Mouse (Mus musculus): ENCODE results near the gene Las1l. TPM values are rescaled to one million over a fixed set of nuclear protein-coding genes. Genes with fewer than 3 reads are reported as not detected.

The Las1l gene
- polyA plus RNA-seq (2014; fragmentation: Nextera tagmentation; extraction: Ambion mirVana) = 58.1 and 64.2 TPM in 2 replicates

DNA sequence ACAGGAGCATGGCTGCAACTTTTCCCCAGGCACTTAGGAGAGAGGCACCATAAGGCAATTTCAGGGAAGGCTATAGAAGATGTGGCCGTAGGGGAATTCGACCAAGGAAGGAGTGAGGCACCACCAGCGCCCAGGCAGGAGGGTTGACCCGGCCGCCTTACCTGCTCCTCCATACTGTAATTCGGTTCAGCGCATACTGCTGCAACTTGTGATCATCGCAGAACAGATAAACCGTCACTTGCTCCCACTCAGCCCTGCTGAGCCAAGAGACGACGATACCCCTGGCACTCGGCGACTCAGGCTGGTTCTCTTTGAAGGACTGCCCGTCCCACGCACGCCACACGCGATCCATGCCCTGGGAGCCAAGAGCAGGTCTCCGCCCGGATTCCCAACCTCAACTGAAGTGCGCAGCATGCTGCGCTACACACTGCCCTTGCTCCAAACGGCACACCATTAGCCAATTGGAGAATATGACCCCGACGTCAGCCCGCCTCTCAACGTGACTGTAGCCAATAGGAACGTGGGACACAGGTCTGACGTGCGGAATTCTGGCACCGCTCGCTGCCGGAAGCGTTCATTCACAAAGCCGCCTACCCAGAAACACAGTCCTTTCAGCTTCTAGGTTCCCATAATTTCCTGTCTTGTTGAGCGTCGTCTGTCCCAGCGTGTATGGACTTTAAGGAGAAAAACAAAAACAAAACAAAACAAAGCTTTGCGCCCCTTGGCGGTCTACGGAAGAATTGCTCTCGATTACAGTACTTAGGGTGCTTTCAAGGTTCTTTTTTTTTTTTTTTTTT is at the start of gene Las1l:
Gene Las1l (minus strand): TSS at position 466 of the 797 bp plus-strand sequence.
- Histone ChIP-seq H3K36me3 (ENCODE audit: control insufficient read depth, insufficient read depth, low read length) (no peaks in the 10 kb centered on the region), H3K9ac (ENCODE audit: low read depth, low read length) (peak within 1 kb of the TSS; percentile 65), H3K4me1 (replicated peaks; ENCODE audit: control insufficient read depth, insufficient read depth, low read length) (no peaks in the 10 kb centered on the region), H3K27me3 (replicated peaks; ENCODE audit: control insufficient read depth, insufficient read depth, low read length) (no peaks in the 10 kb centered on the region), H3K27ac (ENCODE audit: low read depth, low read length) (no peak within 1 kb of the TSS), H3K4me3 (ENCODE audit: low read depth, low read length) (peak within 1 kb of the TSS; percentile 67), H3K9me3 (ENCODE audit: control insufficient read depth, low read length) (no peaks in the 10 kb centered on the region), H3K4me2 (peak within 1 kb of the TSS; percentile 73)
- peak; percentile 100 for ATAC-seq (replicated peaks; ENCODE audit: low FRiP score)
- DNase-seq (ENCODE audit: low spot score) = peak; percentile 73
- 14% methylated on average over 41 of the region's 42 CpGs for WGBS

DNA sequence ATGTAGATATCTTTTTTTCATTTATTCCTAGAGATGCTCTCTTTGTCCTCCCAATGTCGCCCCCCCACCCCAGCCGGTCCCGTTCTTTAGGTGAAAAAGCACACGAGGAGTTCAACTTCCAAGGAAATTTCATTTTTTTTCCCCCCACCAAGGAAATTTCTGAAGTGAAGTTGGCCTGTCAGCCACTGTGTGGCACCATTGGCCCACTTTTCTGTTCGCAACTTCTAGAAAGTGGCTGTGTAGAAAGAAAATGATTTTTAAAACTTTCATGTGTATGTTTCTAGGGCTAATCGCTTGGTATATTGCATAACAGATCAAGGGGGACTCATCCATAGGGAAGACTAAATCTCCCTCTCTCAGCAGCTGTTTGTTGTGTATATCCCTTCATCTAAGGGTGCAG is 49.6 kb upstream of the Las1l start:
- H3K4me2 ChIP-seq = no peak overlapping the region
- H3K27me3 ChIP-seq (replicated peaks; ENCODE audit: control insufficient read depth, insufficient read depth, low read length) = no peaks in the 10 kb centered on the region
- H3K36me3 ChIP-seq (ENCODE audit: control insufficient read depth, insufficient read depth, low read length) = no peaks in the 10 kb centered on the region
- 73% methylated on average over 6 of the region's 6 CpGs for WGBS
- no peak overlapping the region for H3K9ac ChIP-seq (ENCODE audit: low read depth, low read length)
- no peak overlapping the region for H3K4me3 ChIP-seq (ENCODE audit: low read depth, low read length)
- no peaks in the 10 kb centered on the region for H3K9me3 ChIP-seq (ENCODE audit: control insufficient read depth, low read length)
- no peak overlapping the region for H3K27ac ChIP-seq (ENCODE audit: low read depth, low read length)
- no peaks in the 10 kb centered on the region for H3K4me1 ChIP-seq (replicated peaks; ENCODE audit: control insufficient read depth, insufficient read depth, low read length)
- no peak for DNase-seq (ENCODE audit: low spot score)
- no peak for ATAC-seq (replicated peaks; ENCODE audit: low FRiP score)

DNA sequence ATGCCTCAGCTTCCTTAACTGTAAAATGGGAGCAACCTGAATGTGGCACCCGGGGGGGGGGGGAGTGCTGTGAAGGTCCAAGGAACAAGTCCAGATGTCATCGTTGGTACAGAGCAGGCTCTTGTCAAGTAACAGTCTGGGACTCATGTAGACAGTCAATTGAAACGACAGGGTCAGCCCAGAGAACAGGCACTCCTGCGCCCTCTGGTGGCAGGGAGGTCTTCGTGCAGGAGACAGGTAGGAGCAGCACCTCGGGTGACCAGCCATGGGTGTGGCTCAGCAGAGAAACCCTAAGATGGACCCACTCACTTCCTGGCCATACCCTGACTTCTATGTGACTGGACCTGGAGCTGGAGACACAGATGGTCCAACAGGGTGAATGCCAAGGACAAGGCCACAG is 42.8 kb upstream of the Las1l start:
- Histone ChIP-seq H3K9me3 (ENCODE audit: control insufficient read depth, low read length) (no peaks in the 10 kb centered on the region), H3K4me2 (no peak overlapping the region), H3K4me3 (ENCODE audit: low read depth, low read length) (no peak overlapping the region), H3K9ac (ENCODE audit: low read depth, low read length) (no peak overlapping the region), H3K4me1 (replicated peaks; ENCODE audit: control insufficient read depth, insufficient read depth, low read length) (no peaks in the 10 kb centered on the region), H3K27me3 (replicated peaks; ENCODE audit: control insufficient read depth, insufficient read depth, low read length) (no peaks in the 10 kb centered on the region), H3K27ac (ENCODE audit: low read depth, low read length) (no peak overlapping the region), H3K36me3 (ENCODE audit: control insufficient read depth, insufficient read depth, low read length) (no peaks in the 10 kb centered on the region)
- 58% methylated on average over 6 of the region's 6 CpGs for WGBS
- ATAC-seq (replicated peaks; ENCODE audit: low FRiP score) (no peak), DNase-seq (ENCODE audit: low spot score) (no peak)

DNA sequence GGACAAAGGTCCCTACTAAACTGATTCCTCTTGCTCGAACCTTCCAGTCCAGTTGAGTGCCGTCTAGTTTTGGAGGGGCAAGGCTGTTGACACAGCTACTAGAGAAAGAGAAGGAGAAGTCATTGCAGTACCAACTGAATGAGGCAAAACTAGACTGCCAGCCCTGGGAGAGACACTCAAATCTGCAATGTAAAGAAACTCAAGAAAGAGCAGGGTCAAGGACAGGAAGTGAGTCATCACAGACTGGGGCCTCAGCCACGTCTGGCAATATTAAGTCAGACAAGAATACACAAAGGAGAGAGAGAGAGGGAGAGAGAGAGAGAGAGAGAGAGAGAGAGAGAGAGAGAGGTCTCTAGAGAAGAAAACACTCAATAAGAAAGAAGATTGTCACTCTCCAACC is 36.4 kb upstream of the Las1l start:
- no peaks in the 10 kb centered on the region for H3K9me3 ChIP-seq (ENCODE audit: control insufficient read depth, low read length)
- ATAC-seq (replicated peaks; ENCODE audit: low FRiP score) = no peak
- H3K36me3 ChIP-seq (ENCODE audit: control insufficient read depth, insufficient read depth, low read length) = no peaks in the 10 kb centered on the region
- no peak overlapping the region for H3K4me2 ChIP-seq
- H3K27ac ChIP-seq (ENCODE audit: low read depth, low read length) = no peak overlapping the region
- no peaks in the 10 kb centered on the region for H3K27me3 ChIP-seq (replicated peaks; ENCODE audit: control insufficient read depth, insufficient read depth, low read length)
- no peak overlapping the region for H3K4me3 ChIP-seq (ENCODE audit: low read depth, low read length)
- DNase-seq (ENCODE audit: low spot score) = no peak
- no peaks in the 10 kb centered on the region for H3K4me1 ChIP-seq (replicated peaks; ENCODE audit: control insufficient read depth, insufficient read depth, low read length)
- no peak overlapping the region for H3K9ac ChIP-seq (ENCODE audit: low read depth, low read length)
- WGBS = 49% methylated on average over 3 of the region's 3 CpGs

DNA sequence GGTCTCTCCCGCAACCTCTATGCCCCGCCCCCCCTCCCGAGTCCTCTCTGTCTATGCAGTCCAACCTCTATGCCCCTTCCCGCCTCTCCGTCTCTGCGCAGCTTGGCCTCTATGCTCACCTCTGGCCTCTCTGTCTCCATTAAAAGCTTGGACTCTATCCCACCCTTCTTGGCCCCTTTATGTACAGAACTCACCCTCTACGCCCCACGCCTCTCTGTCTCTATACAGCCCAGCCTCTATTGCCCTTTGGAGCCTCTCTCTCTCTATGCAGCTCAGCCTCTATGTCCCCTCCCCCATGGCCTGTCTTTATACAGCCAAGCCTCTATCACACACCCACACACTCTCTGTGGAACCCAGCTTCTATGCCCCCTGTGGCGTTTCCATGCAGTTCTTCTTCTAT is 13.2 kb upstream of the Las1l start:
- DNase-seq (ENCODE audit: low spot score) (no peak), ATAC-seq (replicated peaks; ENCODE audit: low FRiP score) (no peak)
- no peak overlapping the region for H3K27ac ChIP-seq (ENCODE audit: low read depth, low read length)
- H3K36me3 ChIP-seq (ENCODE audit: control insufficient read depth, insufficient read depth, low read length) = no peaks in the 10 kb centered on the region
- H3K27me3 ChIP-seq (replicated peaks; ENCODE audit: control insufficient read depth, insufficient read depth, low read length) = no peaks in the 10 kb centered on the region
- no peak overlapping the region for H3K4me2 ChIP-seq
- no peak overlapping the region for H3K4me3 ChIP-seq (ENCODE audit: low read depth, low read length)
- 86% methylated on average over 9 of the region's 9 CpGs for WGBS
- H3K9me3 ChIP-seq (ENCODE audit: control insufficient read depth, low read length) = no peaks in the 10 kb centered on the region
- no peaks in the 10 kb centered on the region for H3K4me1 ChIP-seq (replicated peaks; ENCODE audit: control insufficient read depth, insufficient read depth, low read length)
- no peak overlapping the region for H3K9ac ChIP-seq (ENCODE audit: low read depth, low read length)

DNA sequence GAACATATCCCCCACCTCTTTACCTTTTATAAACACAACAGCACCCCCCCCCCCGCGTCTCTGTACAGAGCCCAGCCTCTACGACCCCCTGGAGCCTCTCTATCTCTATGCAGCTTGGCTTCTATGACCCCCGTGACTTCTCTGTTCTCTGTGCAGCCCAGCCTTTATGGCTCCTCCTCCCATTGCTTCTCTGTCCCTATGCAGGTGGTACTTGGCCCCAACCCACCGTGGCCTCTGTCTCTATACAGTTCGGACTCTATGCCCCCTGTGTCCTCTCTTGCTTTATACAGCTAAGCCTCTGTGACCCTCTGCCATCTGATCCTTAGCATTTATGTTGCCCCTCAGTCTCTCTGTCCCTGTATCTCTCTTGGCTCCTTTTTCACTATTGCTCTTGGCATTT is 12.4 kb upstream of the Las1l start:
- H3K4me3 ChIP-seq (ENCODE audit: low read depth, low read length) = no peak overlapping the region
- ATAC-seq (replicated peaks; ENCODE audit: low FRiP score) = no peak

DNA sequence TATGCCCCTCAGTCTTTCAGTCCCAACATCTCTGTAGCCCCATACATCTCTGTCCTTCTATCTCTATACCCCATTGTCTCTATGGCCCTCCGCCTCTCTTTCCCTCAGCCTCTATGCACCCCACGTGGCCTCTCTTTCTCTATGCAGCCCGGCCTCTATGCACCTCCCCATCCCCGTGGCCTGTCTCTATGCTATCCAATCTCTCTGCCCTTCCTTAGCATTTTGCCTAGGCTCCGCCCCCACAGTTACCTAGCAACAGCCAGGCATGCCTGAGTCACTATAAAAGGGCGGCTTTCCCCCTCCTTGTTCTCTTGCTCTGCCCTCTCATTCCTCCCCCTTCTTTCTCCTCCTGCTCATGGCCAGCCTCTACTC is 11.8 kb upstream of the Las1l start:
- Histone ChIP-seq H3K36me3 (ENCODE audit: control insufficient read depth, insufficient read depth, low read length) (no peaks in the 10 kb centered on the region), H3K27me3 (replicated peaks; ENCODE audit: control insufficient read depth, insufficient read depth, low read length) (no peaks in the 10 kb centered on the region), H3K4me3 (ENCODE audit: low read depth, low read length) (peak overlapping the region; percentile 46), H3K4me2 (peak overlapping the region; percentile 78), H3K4me1 (replicated peaks; ENCODE audit: control insufficient read depth, insufficient read depth, low read length) (no peaks in the 10 kb centered on the region), H3K9ac (ENCODE audit: low read depth, low read length) (peak overlapping the region; percentile 66), H3K27ac (ENCODE audit: low read depth, low read length) (peak overlapping the region; percentile 76), H3K9me3 (ENCODE audit: control insufficient read depth, low read length) (no peaks in the 10 kb centered on the region)
- DNase-seq (ENCODE audit: low spot score) = peak; percentile 65
- ATAC-seq (replicated peaks; ENCODE audit: low FRiP score) = peak; percentile 90
- 17% methylated on average over 6 of the region's 6 CpGs for WGBS

More for the DNA sequence above, 12.4 kb upstream of the Las1l start:
- 43% methylated on average over 6 of the region's 6 CpGs for WGBS
- Histone ChIP-seq H3K9me3 (ENCODE audit: control insufficient read depth, low read length) (no peaks in the 10 kb centered on the region), H3K4me1 (replicated peaks; ENCODE audit: control insufficient read depth, insufficient read depth, low read length) (no peaks in the 10 kb centered on the region), H3K9ac (ENCODE audit: low read depth, low read length) (no peak overlapping the region), H3K27ac (ENCODE audit: low read depth, low read length) (no peak overlapping the region), H3K36me3 (ENCODE audit: control insufficient read depth, insufficient read depth, low read length) (no peaks in the 10 kb centered on the region), H3K4me2 (peak overlapping the region; percentile 47), H3K27me3 (replicated peaks; ENCODE audit: control insufficient read depth, insufficient read depth, low read length) (no peaks in the 10 kb centered on the region)
- no peak for DNase-seq (ENCODE audit: low spot score)

DNA sequence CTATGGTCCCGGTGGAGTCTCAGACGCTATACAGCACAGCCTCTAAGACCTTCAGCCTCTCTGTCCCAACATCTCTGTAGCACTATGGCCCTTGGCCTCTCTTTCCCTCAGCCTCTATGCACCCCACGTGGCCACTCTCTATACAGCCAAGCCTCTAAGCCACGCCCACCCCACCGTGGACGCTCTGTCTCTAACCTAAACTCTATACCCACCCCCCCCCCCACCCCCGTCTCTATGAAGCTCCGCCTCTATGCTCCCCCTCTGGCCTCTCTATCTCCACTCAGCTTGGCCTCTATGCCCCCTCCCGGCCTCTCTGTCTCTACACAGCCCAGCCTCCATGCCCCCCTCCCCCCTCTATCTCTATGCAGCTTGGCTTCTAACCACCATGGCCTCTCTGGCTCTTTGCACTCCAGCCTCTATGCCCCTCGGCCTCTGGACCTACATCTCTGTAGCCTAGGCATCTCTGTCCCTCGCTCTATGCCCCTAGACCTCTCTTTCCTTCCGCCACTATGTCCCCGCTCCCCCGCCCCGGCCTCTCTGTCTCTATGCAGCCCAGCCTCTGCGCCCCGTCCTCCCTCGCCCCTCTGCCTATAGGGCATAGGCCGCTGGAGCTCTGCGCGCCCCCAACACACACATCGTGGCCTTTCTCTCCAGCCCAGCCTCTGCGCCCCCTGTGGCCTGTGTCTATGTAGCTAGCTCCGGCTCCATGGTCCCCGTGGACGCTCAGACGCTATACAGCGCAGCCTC is 11.3 kb upstream of the Las1l start:
- no peaks in the 10 kb centered on the region for H3K27me3 ChIP-seq (replicated peaks; ENCODE audit: control insufficient read depth, insufficient read depth, low read length)
- H3K27ac ChIP-seq (ENCODE audit: low read depth, low read length) = peak overlapping the region; percentile 76
- H3K4me1 ChIP-seq (replicated peaks; ENCODE audit: control insufficient read depth, insufficient read depth, low read length) = no peaks in the 10 kb centered on the region
- H3K9me3 ChIP-seq (ENCODE audit: control insufficient read depth, low read length) = no peaks in the 10 kb centered on the region
- peak overlapping the region; percentile 46 for H3K4me3 ChIP-seq (ENCODE audit: low read depth, low read length)
- 20% methylated on average over 27 of the region's 28 CpGs for WGBS
- H3K4me2 ChIP-seq = peak overlapping the region; percentile 78
- H3K36me3 ChIP-seq (ENCODE audit: control insufficient read depth, insufficient read depth, low read length) = no peaks in the 10 kb centered on the region
- ATAC-seq (replicated peaks; ENCODE audit: low FRiP score) (peak; percentile 84), DNase-seq (ENCODE audit: low spot score) (peak; percentile 68)
- H3K9ac ChIP-seq (ENCODE audit: low read depth, low read length) = peak overlapping the region; percentile 66

All from liver, embryonic 11.5 days (tissue).